Mouse (Mus musculus) thymus, adult 2 months (tissue): ENCODE measurements around the gene Mrpl2. TPM values are rescaled to one million over a fixed set of nuclear protein-coding genes. Genes with fewer than 3 reads are reported as not detected.

Experiments
- DNase-seq: peaks from one replicate; pipeline ENCODE4 v3.0.0; 2021
- H3K27ac ChIP-seq: fragments of 200-500 bp; 2 replicates; pipeline ENCODE4 v1.5.1; 2012; ENCODE audit warnings: low read length, control low read depth; ENCODE audit not compliant: control insufficient read depth, insufficient read depth
- H3K27me3 ChIP-seq: fragments of 200-500 bp; 2 replicates; pipeline ENCODE4 v1.6.1; 2012; ENCODE audit warnings: mild to moderate bottlenecking, low read length, moderate library complexity, mixed read lengths; ENCODE audit not compliant: control insufficient read depth, insufficient read depth
- H3K36me3 ChIP-seq: fragments of 200-500 bp; 2 replicates; pipeline ENCODE4 v1.6.1; 2012; ENCODE audit warnings: mild to moderate bottlenecking, low read length, moderate library complexity; ENCODE audit not compliant: control insufficient read depth, insufficient read depth
- H3K4me1 ChIP-seq: fragments of 200-500 bp; replicated peaks from 2 replicates; pipeline ENCODE4 v1.6.1; 2012; ENCODE audit warnings: low read length; ENCODE audit not compliant: control insufficient read depth, insufficient read depth
- H3K4me3 ChIP-seq: fragments of 200-500 bp; 2 replicates; pipeline ENCODE4 v1.5.1; 2012; ENCODE audit warnings: mild to moderate bottlenecking, low read length, control low read depth, moderate library complexity; ENCODE audit not compliant: control insufficient read depth, insufficient read depth
- CTCF ChIP-seq: fragments of 200-500 bp; IDR thresholded peaks from 2 replicates; pipeline ENCODE4 v1.5.1; 2012; ENCODE audit warnings: mild to moderate bottlenecking, control low read depth, low read length, moderate library complexity, borderline replicate concordance; ENCODE audit not compliant: control insufficient read depth, poor library complexity, insufficient read depth; ENCODE audit errors: extremely low read depth
- POLR2A ChIP-seq: fragments of 200-500 bp; IDR thresholded peaks from 2 replicates; pipeline ENCODE4 v1.6.1; 2012; ENCODE audit warnings: mild to moderate bottlenecking, low read length, control low read depth, moderate library complexity; ENCODE audit not compliant: control insufficient read depth, poor library complexity, insufficient read depth; ENCODE audit errors: extremely low read depth
- WGBS: fragments of 180-500 bp; shearing (Covaris S2); methylation state at CpG from one replicate; pipeline ENCODE4 v1.1.7; 2018; 5-methylcytosine and 5-hydroxymethylcytosine counted together
- polyA plus RNA-seq: library from polyadenylated mRNA; depleted of rRNA; stranded (reverse); fragments of >200 nt; gene quantifications from 2 replicates; pipeline ENCODE4 v1.2.3, GENCODE M21; 2012

Mrpl2 gene
- polyA plus RNA-seq, 1 experiment, result 68.3 TPM

GRCm38 (mm10) chr17:46669911-46670310, 23.9 kb downstream of the Mrpl2 start:
- WGBS, result 98% methylated on average over 10 of the region's 10 CpGs
- H3K27ac ChIP-seq, result no peak overlapping the region
- H3K36me3 ChIP-seq, result peaks cover 14% of the 10 kb centered on the region; the same call in 1 of the 2 replicates
- no peak for TF ChIP-seq POLR2A
- no peak for TF ChIP-seq CTCF
- H3K27me3 ChIP-seq, result no peaks in the 10 kb centered on the region
- DNase-seq, result no peak
- H3K4me3 ChIP-seq, result no peak overlapping the region
- peaks cover 15% of the 10 kb centered on the region for H3K4me1 ChIP-seq

GRCm38 (mm10) chr17:46673850-46674529, 28.0 kb downstream of the Mrpl2 start, which contains the start of gene Rrp36:
TSS of gene Rrp36 (minus strand) at chr17:46674352.
- WGBS, result under 1% methylated on average over 43 of the region's 43 CpGs
- peak; percentile 89 for DNase-seq
- peaks cover 15% of the 10 kb centered on the region; the same call in 1 of the 2 replicates for H3K36me3 ChIP-seq
- H3K27me3 ChIP-seq, result no peaks in the 10 kb centered on the region
- peak; percentile 78 for TF ChIP-seq POLR2A
- 0 out of 2 replicates have a peak, but pooled peaks have one; percentile 40 for TF ChIP-seq CTCF
- no peak within 1 kb of the TSS for H3K27ac ChIP-seq
- H3K4me1 ChIP-seq, result peaks cover 17% of the 10 kb centered on the region
- peak within 1 kb of the TSS; percentile 74 for H3K4me3 ChIP-seq

- Histone ChIP-seq H3K27ac (no peak overlapping the region), H3K27me3 (no peaks in the 10 kb centered on the region), H3K4me1 (peaks cover 24% of the 10 kb centered on the region), H3K4me3 (peak overlapping the region; percentile 74), H3K36me3 (peaks cover 10% of the 10 kb centered on the region; the same call in 1 of the 2 replicates)
- no peak for DNase-seq
- WGBS, result 49% methylated on average over 15 of the region's 15 CpGs
- TF ChIP-seq POLR2A (no peak), CTCF (no peak)
These were observed 28.7 kb downstream of the Mrpl2 start for GRCm38 (mm10) chr17:46674530-46675283.

- TF ChIP-seq POLR2A (no peak), CTCF (no peak)
- H3K4me1 ChIP-seq, result peaks cover 26% of the 10 kb centered on the region
- no peak within 1 kb of the TSS for H3K4me3 ChIP-seq
- H3K36me3 ChIP-seq, result peaks cover 3% of the 10 kb centered on the region; the same call in 1 of the 2 replicates
- 92% methylated on average over 9 of the region's 9 CpGs for WGBS
- H3K27me3 ChIP-seq, result no peaks in the 10 kb centered on the region
- no peak within 1 kb of the TSS for H3K27ac ChIP-seq
- DNase-seq, result no peak
These were observed 32.4 kb downstream of the Mrpl2 start, which contains the start of gene Mea1 for GRCm38 (mm10) chr17:46678416-46678815. TSS of gene Mea1 (plus strand) at chr17:46678793.

- H3K27ac ChIP-seq, result no peak overlapping the region
- 88% methylated on average over 9 of the region's 9 CpGs for WGBS
- DNase-seq, result no peak
These were observed 32.9 kb downstream of the Mrpl2 start for GRCm38 (mm10) chr17:46678911-46679310.

More at GRCm38 (mm10) chr17:46678911-46679310, 32.9 kb downstream of the Mrpl2 start:
- H3K4me3 ChIP-seq, result no peak overlapping the region
- H3K4me1 ChIP-seq, result peaks cover 24% of the 10 kb centered on the region
- TF ChIP-seq CTCF, result no peak
- no peak for TF ChIP-seq POLR2A
- no peaks in the 10 kb centered on the region for H3K27me3 ChIP-seq
- peaks cover 5% of the 10 kb centered on the region; the same call in 1 of the 2 replicates for H3K36me3 ChIP-seq
